Mouse (Mus musculus): ENCODE data around the gene Ttc39a.

- TF ChIP-seq POLR2A (IDR thresholded peaks at IDR 0.05; ENCODE audit: insufficient read length, low read depth) (no peak), USF1 (IDR thresholded peaks at IDR 0.05; ENCODE audit: low read depth) (no peak), CEBPB (IDR thresholded peaks at IDR 0.05; ENCODE audit: insufficient read depth, poor library complexity, severe bottlenecking) (no peak), TCF12 (IDR thresholded peaks at IDR 0.05; ENCODE audit: insufficient read depth, poor library complexity, severe bottlenecking) (no peak), MAX (IDR thresholded peaks at IDR 0.05; ENCODE audit: low read depth) (no peak), E2F4 (IDR thresholded peaks at IDR 0.05; ENCODE audit: insufficient read depth) (no peak), REST (IDR thresholded peaks at IDR 0.05; ENCODE audit: insufficient read depth, insufficient read length) (no peak), POLR2AphosphoS2 (IDR thresholded peaks at IDR 0.05; ENCODE audit: insufficient read length, low read depth) (no peak), MYOG (IDR thresholded peaks at IDR 0.05; ENCODE audit: control insufficient read depth in 1 of 3, insufficient read depth in 1 of 3, insufficient read length in 2 of 3, low read depth in 2 of 3) (no peak), MYOD1 (IDR thresholded peaks at IDR 0.05; ENCODE audit: control insufficient read depth in 1 of 3, insufficient read length in 2 of 3, low read depth in 2 of 3) (no peak)
Measured at GRCm38 (mm10) chr4:109432668-109433375, 26.4 kb downstream of the Ttc39a start.
